Mouse (Mus musculus) left cerebral cortex, postnatal 14 days (tissue): ENCODE results near the gene Eda2r. TPM values are rescaled to one million over a fixed set of nuclear protein-coding genes. Genes with fewer than 3 reads are reported as not detected.
A peak's percentile ranks its signal among the peaks of the same experiment; 100 is the strongest.

Experiments used
- DNase-seq, 2 experiments: peaks; one replicate each; pipeline ENCODE4 v3.0.0; 2021 to 2022; ENCODE audit warnings: low spot score in 2 of 2, mixed read lengths in 1 of 2
- intact Hi-C: fragments of 180-260 bp; cut with DNase I; formaldehyde crosslinking; loops from one replicate; pipeline ENCODE4 v1.15.1; 2025
- long read RNA-seq, 2 experiments: library from polyadenylated mRNA; stranded (forward); transcript quantifications; one replicate each; pipeline ENCODE4 v2.0.0; 2021
- total RNA-seq, 2 experiments: library from RNA; stranded (reverse); gene quantifications; 2 replicates each; pipeline ENCODE4 v1.2.3; 2021

Gene Eda2r
- under 1 TPM; 0.09 to 0.42 TPM for total RNA-seq
- long read RNA-seq, experiment 1, partial matches to known transcripts, result 1 of 1 reads
- long read RNA-seq, experiment 1, other reads (novel, unspliced or antisense), result 0 of 1 reads
- long read RNA-seq, experiment 2, result 0 reads

GRCm38 (mm10) chrX:97377065-97377421, at the start of gene Eda2r:
Eda2r (minus strand) TSS chrX:97377216.
- DNase-seq, result no peak
- intact Hi-C loops, result no loop called here

GRCm38 (mm10) chrX:97397872-97398271, 20.9 kb upstream of the Eda2r start:
- intact Hi-C loops, result no loop called here
- DNase-seq, result no peak

GRCm38 (mm10) chrX:97378076-97378475, 1.1 kb upstream of the Eda2r start:
- DNase-seq, result no peak
- intact Hi-C loops, result no loop called here

GRCm38 (mm10) chrX:97376321-97377064, 523 bp downstream of the Eda2r start:
- DNase-seq, result peak; percentile 0 to 2

GRCm38 (mm10) chrX:97372826-97373225, 4.2 kb downstream of the Eda2r start:
- intact Hi-C loops, result no loop called here
- no peak for DNase-seq

More at GRCm38 (mm10) chrX:97376321-97377064, 523 bp downstream of the Eda2r start:
- intact Hi-C loops, result no loop called here

GRCm38 (mm10) chrX:97369206-97369605, 7.8 kb downstream of the Eda2r start:
- intact Hi-C loops, result no loop called here
- no peak for DNase-seq

- no peak for DNase-seq
- intact Hi-C loops, result no loop called here
Observed at GRCm38 (mm10) chrX:97368741-97369140, 8.3 kb downstream of the Eda2r start.

GRCm38 (mm10) chrX:97360919-97361318, 16.1 kb downstream of the Eda2r start:
- intact Hi-C loops, result no loop called here

GRCm38 (mm10) chrX:97327891-97328290, 49.1 kb downstream of the Eda2r start:
- intact Hi-C loops, result no loop called here

More at GRCm38 (mm10) chrX:97360919-97361318, 16.1 kb downstream of the Eda2r start:
- DNase-seq, result no peak

More at GRCm38 (mm10) chrX:97327891-97328290, 49.1 kb downstream of the Eda2r start:
- no peak for DNase-seq
